Mouse (Mus musculus): ENCODE measurements around the gene Plxnb2.

GRCm38 (mm10) chr15:89158516-89158915, 22.1 kb downstream of the Plxnb2 start:
- TF ChIP-seq CTCF (IDR thresholded peaks at IDR 0.05; ENCODE audit: low read depth, low read length) (no peak), GATA1 (IDR thresholded peaks at IDR 0.05; ENCODE audit: borderline replicate concordance, low read length) (no peak), POLR2AphosphoS5 (IDR thresholded peaks at IDR 0.05; ENCODE audit: insufficient replicate concordance, low read depth, low read length) (no peak), TAL1 (conservative IDR thresholded peaks at IDR 0.05; ENCODE audit: low read depth, low read length) (no peak)
